Mouse (Mus musculus): ENCODE measurements around the gene Slc25a39.

- TF ChIP-seq EP300 (IDR thresholded peaks at IDR 0.05) (no peak), CTCF (IDR thresholded peaks at IDR 0.05) (peak; percentile 68)
Measured at GRCm38 (mm10) chr11:102437120-102438061, 29.6 kb upstream of the Slc25a39 start.
